Mouse (Mus musculus) neural tube, embryonic 13.5 days (tissue): ENCODE measurements at regions not wholly inside any gene's neighbourhood (a gene's known extent, or its start where the extent isn't known, plus 50 kb on each side); places are given as distances from the start of the nearest gene placed in this dataset.

Experiments
- ATAC-seq: fragments of 200-750 bp; cut with Nextera tagmentation; 2 replicates; pipeline ENCODE4 v1.8.0; 2017; ENCODE audit warnings: low read depth, mild to moderate bottlenecking, moderate TSS enrichment, moderate library complexity
- H3K27ac ChIP-seq: fragments of 300-500 bp; sonication (generic); replicated peaks from 2 replicates; pipeline ENCODE4 v1.5.1; 2015; ENCODE audit warnings: moderate library complexity, mild to moderate bottlenecking, inconsistent platforms
- H3K27me3 ChIP-seq: fragments of 300-500 bp; sonication (generic); 2 replicates; pipeline ENCODE4 v1.6.1; 2015; ENCODE audit warnings: mild to moderate bottlenecking, inconsistent platforms
- H3K36me3 ChIP-seq: fragments of 300-500 bp; sonication (generic); 2 replicates; pipeline ENCODE4 v1.6.1; 2015; ENCODE audit warnings: mild to moderate bottlenecking, inconsistent platforms
- H3K4me1 ChIP-seq: fragments of 300-500 bp; sonication (generic); replicated peaks from 2 replicates; pipeline ENCODE4 v1.6.1; 2015; ENCODE audit warnings: inconsistent platforms
- H3K4me2 ChIP-seq: fragments of 300-500 bp; sonication (generic); 2 replicates; pipeline ENCODE4 v1.6.1; 2015; ENCODE audit warnings: inconsistent platforms, mild to moderate bottlenecking, moderate library complexity
- H3K4me3 ChIP-seq: fragments of 300-500 bp; sonication (generic); 2 replicates; pipeline ENCODE4 v1.5.1; 2015; ENCODE audit warnings: mild to moderate bottlenecking, inconsistent platforms
- H3K9ac ChIP-seq: fragments of 300-500 bp; sonication (generic); 2 replicates; pipeline ENCODE4 v1.6.1; 2015; ENCODE audit warnings: moderate library complexity, mild to moderate bottlenecking, inconsistent platforms
- H3K9me3 ChIP-seq: fragments of 300-500 bp; sonication (generic); 2 replicates; pipeline ENCODE4 v1.6.1; 2016; ENCODE audit warnings: inconsistent platforms
- WGBS: fragments of 180-500 bp; shearing (Covaris S2); methylation state at CpG from one replicate; pipeline ENCODE4 v1.1.7; 2015; 5-methylcytosine and 5-hydroxymethylcytosine counted together

- no peak overlapping the region for H3K27ac ChIP-seq
- ATAC-seq = no peak
- 80% methylated on average over 14 of the region's 14 CpGs for WGBS
- no peak overlapping the region for H3K4me3 ChIP-seq
- peaks cover 4% of the 10 kb centered on the region; the same call in 1 of the 2 replicates for H3K9me3 ChIP-seq
- H3K9ac ChIP-seq = no peak overlapping the region
- no peak overlapping the region for H3K4me2 ChIP-seq
- H3K4me1 ChIP-seq = no peaks in the 10 kb centered on the region
- H3K36me3 ChIP-seq = no peaks in the 10 kb centered on the region
- H3K27me3 ChIP-seq = no peaks in the 10 kb centered on the region
These were observed 118.5 kb upstream of the Ces5a start for GRCm38 (mm10) chr8:93653913-93654705.

- no peak overlapping the region for H3K4me2 ChIP-seq
- H3K4me1 ChIP-seq = no peaks in the 10 kb centered on the region
- no peaks in the 10 kb centered on the region for H3K27me3 ChIP-seq
- no peaks in the 10 kb centered on the region for H3K9me3 ChIP-seq
- ATAC-seq = no peak
- no peak overlapping the region for H3K27ac ChIP-seq
- WGBS = 85% methylated on average over 9 of the region's 9 CpGs
- H3K4me3 ChIP-seq = no peak overlapping the region
- no peaks in the 10 kb centered on the region for H3K36me3 ChIP-seq
- H3K9ac ChIP-seq = no peak overlapping the region
These were observed 120.1 kb upstream of the Ces5a start for GRCm38 (mm10) chr8:93655752-93656151.

GRCm38 (mm10) chr8:93661739-93662138 lies 126.1 kb upstream of the Ces5a start:
- peak overlapping the region; percentile 32 for H3K4me3 ChIP-seq
- peak overlapping the region; percentile 55 for H3K4me2 ChIP-seq
- 0 out of 2 replicates have a peak, but pooled peaks cover 6% of the 10 kb centered on the region for H3K4me1 ChIP-seq
- no peaks in the 10 kb centered on the region for H3K27me3 ChIP-seq
- WGBS = 3% methylated on average over 14 of the region's 15 CpGs
- peak; percentile 93 for ATAC-seq
- H3K27ac ChIP-seq = no peak overlapping the region
- H3K36me3 ChIP-seq = no peaks in the 10 kb centered on the region
- peak overlapping the region; percentile 65; the same call in 1 of the 2 replicates for H3K9ac ChIP-seq
- no peaks in the 10 kb centered on the region for H3K9me3 ChIP-seq

- Histone ChIP-seq H3K4me3 (peak overlapping the region; percentile 32; the same call in 1 of the 2 replicates), H3K27me3 (no peaks in the 10 kb centered on the region), H3K4me1 (0 out of 2 replicates have a peak, but pooled peaks cover 6% of the 10 kb centered on the region), H3K27ac (no peak overlapping the region), H3K36me3 (no peaks in the 10 kb centered on the region), H3K9me3 (no peaks in the 10 kb centered on the region), H3K4me2 (peak overlapping the region; percentile 55), H3K9ac (peak overlapping the region; percentile 65; the same call in 1 of the 2 replicates)
- 79% methylated on average over 5 of the region's 5 CpGs for WGBS
- 0 out of 2 replicates have a peak, but pooled peaks have one; percentile 17 for ATAC-seq
These were observed 126.6 kb upstream of the Ces5a start for GRCm38 (mm10) chr8:93662219-93662618.

- H3K4me2 ChIP-seq = no peak overlapping the region
- 90% methylated on average over 4 of the region's 4 CpGs for WGBS
- no peak overlapping the region for H3K4me3 ChIP-seq
- no peak overlapping the region for H3K27ac ChIP-seq
- no peak for ATAC-seq
- no peaks in the 10 kb centered on the region for H3K9me3 ChIP-seq
- no peaks in the 10 kb centered on the region for H3K36me3 ChIP-seq
- H3K9ac ChIP-seq = no peak overlapping the region
- 0 out of 2 replicates have a peak, but pooled peaks cover 14% of the 10 kb centered on the region for H3K4me1 ChIP-seq
- no peaks in the 10 kb centered on the region for H3K27me3 ChIP-seq
These were observed 128.2 kb upstream of the Ces5a start for GRCm38 (mm10) chr8:93663851-93664250.

- Histone ChIP-seq H3K4me2 (no peak overlapping the region), H3K36me3 (no peaks in the 10 kb centered on the region), H3K4me3 (no peak overlapping the region), H3K27ac (0 out of 2 replicates have a peak overlapping the region, but pooled peaks have one; percentile 18), H3K9me3 (no peaks in the 10 kb centered on the region), H3K27me3 (no peaks in the 10 kb centered on the region), H3K9ac (no peak overlapping the region), H3K4me1 (0 out of 2 replicates have a peak, but pooled peaks cover 8% of the 10 kb centered on the region)
- 61% methylated on average over 7 of the region's 7 CpGs for WGBS
- no peak for ATAC-seq
These were observed 132.7 kb upstream of the Ces5a start for GRCm38 (mm10) chr8:93668306-93668705.

- H3K9me3 ChIP-seq = no peaks in the 10 kb centered on the region
- H3K4me3 ChIP-seq = no peak overlapping the region
- no peak for ATAC-seq
- no peak overlapping the region for H3K4me2 ChIP-seq
- H3K9ac ChIP-seq = no peak overlapping the region
- H3K36me3 ChIP-seq = no peaks in the 10 kb centered on the region
- 78% methylated on average over 3 of the region's 3 CpGs for WGBS
- H3K27me3 ChIP-seq = no peaks in the 10 kb centered on the region
- H3K4me1 ChIP-seq = no peaks in the 10 kb centered on the region
- no peak overlapping the region for H3K27ac ChIP-seq
These were observed 135.0 kb upstream of the Gnao1 start for GRCm38 (mm10) chr8:93674721-93675120.

- Histone ChIP-seq H3K9me3 (no peaks in the 10 kb centered on the region), H3K4me3 (no peak overlapping the region), H3K36me3 (no peaks in the 10 kb centered on the region), H3K27me3 (no peaks in the 10 kb centered on the region), H3K4me1 (no peaks in the 10 kb centered on the region), H3K27ac (no peak overlapping the region), H3K4me2 (no peak overlapping the region), H3K9ac (no peak overlapping the region)
- ATAC-seq = no peak
- 88% methylated on average over 12 of the region's 12 CpGs for WGBS
These were observed 125.9 kb upstream of the Gnao1 start for GRCm38 (mm10) chr8:93683773-93684391.

- no peaks in the 10 kb centered on the region for H3K36me3 ChIP-seq
- H3K27ac ChIP-seq = no peak overlapping the region
- no peaks in the 10 kb centered on the region for H3K9me3 ChIP-seq
- no peaks in the 10 kb centered on the region for H3K4me1 ChIP-seq
- H3K27me3 ChIP-seq = no peaks in the 10 kb centered on the region
- WGBS = 95% methylated on average over 6 of the region's 6 CpGs
- H3K4me2 ChIP-seq = no peak overlapping the region
- no peak for ATAC-seq
- H3K9ac ChIP-seq = no peak overlapping the region
- H3K4me3 ChIP-seq = no peak overlapping the region
These were observed 125.4 kb upstream of the Gnao1 start for GRCm38 (mm10) chr8:93684392-93684791.

GRCm38 (mm10) chr8:93688845-93689244 lies 120.9 kb upstream of the Gnao1 start:
- H3K36me3 ChIP-seq = no peaks in the 10 kb centered on the region
- no peaks in the 10 kb centered on the region for H3K4me1 ChIP-seq
- no peak overlapping the region for H3K9ac ChIP-seq
- no peaks in the 10 kb centered on the region for H3K27me3 ChIP-seq
- no peak for ATAC-seq
- H3K4me2 ChIP-seq = no peak overlapping the region
- H3K27ac ChIP-seq = 0 out of 2 replicates have a peak overlapping the region, but pooled peaks have one; percentile 42
- no peaks in the 10 kb centered on the region for H3K9me3 ChIP-seq
- WGBS = 51% methylated on average over 7 of the region's 7 CpGs
- no peak overlapping the region for H3K4me3 ChIP-seq

- H3K36me3 ChIP-seq = no peaks in the 10 kb centered on the region
- no peak overlapping the region for H3K4me3 ChIP-seq
- WGBS = 90% methylated on average over 4 of the region's 4 CpGs
- no peak overlapping the region for H3K9ac ChIP-seq
- no peak for ATAC-seq
- no peaks in the 10 kb centered on the region for H3K4me1 ChIP-seq
- H3K27ac ChIP-seq = peak overlapping the region; percentile 42; the same call in 1 of the 2 replicates
- H3K9me3 ChIP-seq = no peaks in the 10 kb centered on the region
- no peak overlapping the region for H3K4me2 ChIP-seq
- H3K27me3 ChIP-seq = no peaks in the 10 kb centered on the region
These were observed 119.8 kb upstream of the Gnao1 start for GRCm38 (mm10) chr8:93689832-93690471.

- no peak for ATAC-seq
- no peaks in the 10 kb centered on the region for H3K27me3 ChIP-seq
- no peaks in the 10 kb centered on the region for H3K36me3 ChIP-seq
- H3K4me3 ChIP-seq = no peak overlapping the region
- H3K27ac ChIP-seq = no peak overlapping the region
- no peaks in the 10 kb centered on the region for H3K9me3 ChIP-seq
- 92% methylated on average over 2 of the region's 2 CpGs for WGBS
- no peak overlapping the region for H3K9ac ChIP-seq
- H3K4me2 ChIP-seq = no peak overlapping the region
- H3K4me1 ChIP-seq = no peaks in the 10 kb centered on the region
These were observed 118.4 kb upstream of the Gnao1 start for GRCm38 (mm10) chr8:93691375-93691774.
